Mouse (Mus musculus) liver, adult (tissue): ENCODE data around the gene Lemd1.

Experiments used
- GATA4 ChIP-seq: IDR thresholded peaks from 2 replicates; pipeline ENCODE4 v1.6.1; 2014; ENCODE audit warnings: mild to moderate bottlenecking, low read length; ENCODE audit not compliant: insufficient replicate concordance

Gene Lemd1

DNA sequence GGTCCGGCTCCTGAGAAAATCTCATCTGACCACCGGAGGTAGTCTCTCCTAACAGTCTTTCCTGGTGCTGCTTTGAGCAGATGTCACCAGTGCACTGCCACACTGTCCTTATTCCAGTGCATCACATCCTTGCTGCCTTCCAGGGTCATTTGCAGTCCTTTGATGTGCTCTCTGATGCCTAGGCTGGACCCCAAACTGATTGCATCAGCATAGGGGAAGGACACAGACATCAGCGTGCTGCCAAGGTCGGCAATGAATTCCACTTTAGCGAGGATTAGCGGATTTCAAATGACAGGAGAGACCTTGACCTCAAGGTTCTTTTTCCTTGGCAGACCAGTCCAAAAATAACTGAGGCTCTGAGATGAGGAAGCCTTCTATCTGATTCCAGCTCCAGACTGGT is 85.9 kb downstream of the Lemd1 start:
- no peak for TF ChIP-seq GATA4

DNA sequence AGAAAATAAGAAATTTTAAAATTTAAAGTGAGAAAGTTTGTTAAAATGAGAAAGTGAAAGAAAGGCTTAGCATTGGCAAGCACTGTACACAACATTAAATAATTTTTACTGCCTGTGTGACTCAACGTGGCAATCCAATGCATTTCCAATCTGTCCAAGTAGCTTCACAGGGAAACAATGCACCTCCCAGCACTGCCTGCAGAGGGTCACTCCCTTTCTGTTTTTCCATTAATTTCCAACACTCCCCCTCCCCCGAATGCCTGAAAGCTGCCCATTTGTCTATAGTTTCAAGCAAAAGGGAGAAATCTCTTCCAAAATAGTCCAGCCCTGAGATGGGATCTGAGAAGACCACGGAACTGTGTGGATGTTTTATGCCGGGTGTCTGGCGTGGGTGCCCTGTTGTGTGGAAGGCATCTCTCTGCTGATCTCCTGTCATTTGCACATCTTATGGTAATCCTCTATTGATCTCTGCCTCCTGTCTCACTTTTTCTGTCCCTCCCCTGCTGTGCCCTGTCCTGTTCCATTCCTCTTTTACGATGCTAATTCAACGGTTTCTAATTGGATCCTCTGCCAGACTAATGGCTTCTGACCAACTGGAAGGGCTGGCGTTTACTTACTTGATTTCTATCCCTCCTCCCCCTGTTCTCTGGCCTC is 90.4 kb downstream of the Lemd1 start:
- no peak for TF ChIP-seq GATA4

DNA sequence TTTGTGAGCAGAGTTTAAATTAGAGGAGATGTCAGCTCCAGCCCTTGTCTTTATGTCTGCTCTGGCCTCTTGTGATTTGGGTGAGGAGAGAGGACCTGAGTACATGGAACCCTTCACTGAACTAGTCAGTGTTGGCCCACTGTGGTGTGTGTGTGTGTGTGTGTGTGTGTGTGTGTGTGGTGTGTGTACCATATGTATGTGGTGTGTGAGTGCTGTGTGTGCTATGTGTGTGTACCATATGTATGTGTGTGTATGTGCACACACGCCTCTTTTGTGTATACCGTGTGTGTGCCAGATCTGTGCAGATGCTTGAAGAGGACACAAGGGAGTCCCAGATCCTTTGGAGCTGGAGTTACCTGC is 90.9 kb downstream of the Lemd1 start:
- no peak for TF ChIP-seq GATA4

DNA sequence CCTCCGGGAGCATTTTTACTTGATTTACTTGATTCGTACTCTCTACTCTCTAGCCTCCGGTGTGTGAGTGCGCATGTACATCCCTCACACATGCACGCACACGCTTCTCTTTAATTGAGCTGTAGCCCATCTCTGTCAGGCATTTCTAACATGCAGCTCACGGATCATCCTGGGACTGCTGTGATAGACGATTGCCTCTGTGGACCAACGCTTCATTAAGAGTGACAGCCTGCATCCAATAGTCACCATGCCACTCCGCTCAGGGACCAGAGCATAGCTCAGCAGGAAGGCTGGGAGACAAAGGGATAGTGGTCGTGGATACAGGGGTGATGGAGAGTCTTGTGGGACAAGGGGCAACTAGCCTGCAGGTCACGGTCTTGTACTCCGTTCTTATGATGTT is 91.8 kb downstream of the Lemd1 start:
- TF ChIP-seq GATA4, result no peak

DNA sequence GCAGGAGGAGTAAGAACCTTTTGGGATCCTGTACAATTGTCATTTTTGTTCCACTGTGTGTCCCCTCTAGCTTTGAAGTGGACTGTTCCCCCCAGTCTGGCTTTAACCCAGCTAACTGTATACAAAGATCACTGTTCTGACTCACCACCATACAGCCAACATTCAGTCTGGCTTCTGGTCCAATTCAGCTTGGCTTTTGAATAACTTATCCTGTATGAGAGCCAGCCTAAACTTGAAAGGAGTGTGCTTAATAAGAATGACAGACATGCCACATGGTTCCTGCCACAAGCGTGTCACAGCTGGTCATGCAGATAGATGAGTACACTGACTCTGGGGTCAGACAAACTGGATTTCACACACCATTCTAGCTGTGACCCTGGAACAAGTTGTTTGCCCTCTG is 95.5 kb downstream of the Lemd1 start:
- no peak for TF ChIP-seq GATA4

DNA sequence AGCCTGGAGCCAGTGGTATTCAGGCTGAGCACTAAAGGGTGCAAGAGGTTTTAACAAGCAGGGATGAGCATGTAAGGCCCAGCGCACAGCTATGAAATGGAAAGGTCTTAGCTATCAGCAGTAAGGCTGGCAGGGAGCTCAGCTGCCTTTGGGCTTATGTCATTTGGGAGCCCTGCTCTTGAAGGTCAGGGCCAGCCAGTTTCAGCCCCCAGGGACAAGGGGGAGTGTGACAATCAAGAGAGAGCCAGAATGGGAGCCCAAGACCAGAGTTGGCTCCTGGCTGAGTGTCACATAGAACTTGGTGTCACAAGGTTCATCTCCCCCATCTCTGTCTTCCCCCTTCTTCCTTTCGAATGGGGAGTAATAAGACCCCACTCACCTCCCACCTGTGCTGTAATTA is 96.2 kb downstream of the Lemd1 start:
- no peak for TF ChIP-seq GATA4

DNA sequence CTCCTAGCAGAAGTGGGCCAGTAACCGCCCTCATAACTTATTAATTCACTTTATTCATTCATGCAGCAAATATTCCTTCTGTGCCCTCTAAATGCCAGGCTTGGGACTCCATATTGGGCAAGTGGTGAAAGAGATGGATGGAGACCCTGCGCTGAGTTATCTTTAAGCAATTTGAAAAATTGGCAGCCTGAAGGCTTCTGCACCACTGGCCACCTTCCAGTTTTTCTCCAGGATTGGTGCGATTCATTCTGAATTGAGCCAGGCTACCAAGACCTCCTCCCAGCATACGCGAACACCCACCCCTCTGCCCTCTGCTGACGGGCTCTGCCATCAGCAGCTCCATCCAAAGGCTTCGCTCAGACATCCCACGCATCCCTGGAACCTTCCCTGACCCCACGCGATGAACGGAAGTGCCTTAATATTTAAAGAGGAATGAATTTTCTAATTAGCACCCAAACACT is 96.8 kb downstream of the Lemd1 start:
- no peak for TF ChIP-seq GATA4

DNA sequence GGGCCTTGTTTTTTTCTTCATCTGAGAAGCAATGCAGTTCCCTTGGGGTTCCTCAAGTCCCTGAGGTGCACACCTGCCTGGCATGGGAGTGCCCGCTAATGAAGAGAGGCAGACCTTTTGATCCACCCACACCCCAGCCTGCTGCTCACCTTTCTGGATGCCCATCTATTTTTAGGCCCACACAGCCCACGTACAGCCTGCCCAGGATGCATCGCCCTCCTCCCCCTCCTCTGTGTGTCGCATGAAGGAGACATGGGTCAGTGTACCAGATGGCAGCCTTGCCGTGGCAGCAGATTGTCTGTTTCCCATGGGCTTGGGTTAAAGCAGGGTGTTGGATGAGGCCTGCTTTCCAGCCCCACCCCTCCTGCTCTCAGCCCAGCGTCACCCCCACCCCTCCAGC is 98.7 kb downstream of the Lemd1 start:
- no peak for TF ChIP-seq GATA4

DNA sequence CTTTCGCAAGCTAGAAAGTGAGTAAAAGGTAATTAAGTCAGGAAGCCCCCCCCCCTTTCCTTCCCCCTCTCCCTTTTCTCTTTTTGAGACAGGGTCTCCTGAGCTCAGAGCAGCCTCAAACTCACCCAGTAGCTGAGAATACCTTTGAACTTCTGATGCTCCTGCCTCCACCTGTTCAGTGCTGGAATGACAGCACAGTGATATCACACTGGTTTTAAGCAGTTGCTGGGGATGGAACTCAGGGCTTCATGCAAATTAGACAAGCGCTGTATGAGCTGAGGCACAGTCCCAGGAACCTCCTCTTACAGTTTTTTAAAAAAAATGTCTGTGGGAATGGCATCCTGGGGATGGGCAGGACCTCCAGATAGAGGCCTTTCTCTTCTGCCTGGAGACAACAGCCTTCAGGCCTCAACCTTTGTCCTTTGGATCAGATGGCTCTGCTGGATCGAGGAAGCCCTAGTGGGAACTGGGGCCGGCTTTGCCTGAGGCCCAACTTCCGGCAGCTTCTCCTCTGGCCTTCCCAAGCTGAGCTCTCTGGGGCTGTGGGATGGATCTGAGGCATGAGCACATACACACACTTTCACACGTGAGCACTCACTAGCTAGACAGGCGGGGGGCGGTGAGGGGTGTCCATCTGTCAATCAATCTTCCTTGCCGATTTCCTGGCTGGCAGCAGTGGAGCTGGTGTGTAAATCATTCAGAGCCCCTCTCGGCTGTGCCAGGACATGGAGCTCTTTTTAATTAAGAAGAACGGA is 99.9 kb downstream of the Lemd1 start:
- no peak for TF ChIP-seq GATA4

DNA sequence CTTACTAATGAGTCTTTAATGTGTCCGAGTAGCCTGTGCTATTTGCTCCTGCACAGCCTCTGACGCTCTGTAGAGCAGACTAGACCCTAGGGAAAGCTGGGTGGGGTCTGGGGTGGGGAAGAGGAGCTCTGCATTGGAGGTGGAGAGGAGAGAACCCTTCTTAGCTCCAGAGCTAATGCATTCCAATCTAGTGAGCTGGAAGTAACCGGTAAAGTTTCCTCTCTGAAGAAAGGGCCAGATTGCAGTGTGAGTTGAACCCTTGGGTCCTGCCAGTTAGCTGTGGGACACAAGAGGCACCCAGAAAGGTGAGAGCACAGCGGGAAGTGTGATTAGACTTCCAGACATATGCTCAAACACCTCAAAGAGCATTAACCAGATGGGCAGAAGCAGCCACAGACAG is 100.5 kb downstream of the Lemd1 start:
- no peak for TF ChIP-seq GATA4

DNA sequence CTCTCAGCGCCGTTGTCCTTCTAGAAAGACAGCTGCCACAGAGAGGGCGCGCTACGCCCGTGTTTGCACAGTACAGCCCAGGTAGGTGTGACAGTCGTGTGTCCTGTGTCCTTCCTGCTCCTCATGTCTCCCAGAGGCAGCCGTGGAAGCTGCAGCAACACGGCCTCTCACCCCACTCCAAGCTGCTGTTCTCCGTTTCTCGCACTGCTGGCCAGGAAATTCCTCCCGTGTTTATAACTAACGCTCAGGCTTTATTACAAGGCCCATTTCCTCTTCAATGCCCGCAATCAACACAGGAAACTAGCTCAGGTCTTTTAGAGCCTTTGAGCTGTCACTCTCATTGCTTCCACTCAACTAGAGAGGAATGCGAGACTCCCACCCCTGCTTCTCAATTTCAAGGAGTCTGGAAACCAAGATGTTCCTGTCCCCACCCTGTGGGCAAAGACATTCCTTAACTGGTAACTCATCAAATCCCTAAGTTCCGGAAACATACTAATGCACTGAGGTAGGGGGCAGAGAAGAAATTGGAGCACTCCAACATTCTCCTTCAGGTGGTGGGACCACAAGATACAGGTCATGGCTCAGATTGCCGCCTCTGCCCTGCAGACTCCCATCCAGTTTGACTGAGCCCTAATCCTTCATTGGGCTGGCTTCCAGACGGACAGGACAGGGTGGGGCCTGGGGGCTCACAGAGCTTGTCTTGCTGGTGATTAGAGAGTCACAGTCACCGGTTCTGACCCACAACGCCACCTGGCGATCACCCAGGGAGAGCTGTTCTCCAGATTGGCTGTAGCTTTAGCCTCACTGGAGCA is 101.3 kb downstream of the Lemd1 start:
- no peak for TF ChIP-seq GATA4

DNA sequence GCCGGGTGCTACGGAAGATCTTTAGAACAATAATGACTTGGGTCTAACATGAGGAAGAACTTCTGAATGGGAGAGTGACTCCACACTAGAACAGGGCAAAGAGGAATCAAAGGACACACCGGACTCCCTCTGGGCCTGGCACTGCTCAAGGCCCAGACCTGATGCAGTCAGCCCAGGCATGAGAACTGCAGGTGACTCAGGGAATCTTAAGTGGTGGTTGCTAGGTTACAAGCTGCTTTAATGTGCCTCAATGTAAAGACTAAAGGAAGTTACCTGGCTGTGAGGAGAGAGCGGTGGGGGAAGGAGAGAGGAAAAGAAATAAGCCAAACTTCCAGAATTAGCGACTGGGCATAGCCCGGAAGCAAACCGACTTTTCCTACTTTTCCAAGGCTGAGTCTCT is 104.3 kb downstream of the Lemd1 start:
- no peak for TF ChIP-seq GATA4

DNA sequence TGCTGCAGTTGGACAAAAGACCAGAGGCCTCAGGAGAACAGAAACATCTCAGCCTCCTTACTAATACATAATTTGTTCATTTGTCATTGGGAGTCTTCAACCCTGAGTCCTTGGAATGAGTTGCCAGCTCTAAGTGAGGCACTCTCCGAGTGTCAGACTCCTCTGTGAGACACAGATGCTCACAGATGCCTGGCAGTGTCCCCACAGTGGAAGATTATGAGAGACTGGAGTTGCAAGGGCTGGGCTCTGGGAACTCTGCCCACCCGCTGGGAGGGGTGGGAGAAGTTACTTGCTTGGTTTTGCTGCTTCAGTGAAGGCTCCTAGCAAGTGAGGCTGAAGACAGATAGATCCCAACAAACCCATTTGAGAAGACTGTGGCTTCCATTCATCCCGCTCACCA is 104.8 kb downstream of the Lemd1 start:
- TF ChIP-seq GATA4, result no peak

DNA sequence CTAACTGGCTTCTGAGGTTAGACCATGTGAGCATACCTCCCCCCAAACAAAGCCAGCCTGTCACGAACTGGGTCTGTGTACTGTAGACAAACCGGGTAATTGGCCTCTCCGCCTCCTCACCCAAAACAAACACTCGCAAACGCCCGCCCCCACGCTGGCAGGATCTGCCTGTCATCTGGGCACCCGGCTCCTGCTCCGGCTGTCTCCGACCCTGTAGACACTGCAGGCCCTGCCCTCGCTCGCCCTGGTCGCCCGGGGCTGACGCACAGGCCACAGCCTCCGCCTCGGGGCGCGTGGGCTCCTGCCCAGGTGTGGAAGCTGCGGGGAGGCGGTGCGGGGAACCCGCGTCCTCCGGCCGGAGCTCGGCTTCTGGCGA is 107.2 kb downstream of the Lemd1 start, which contains the start of gene Klhdc8a:
Klhdc8a (plus strand) TSS at position 202 of the 376 bp plus-strand sequence.
- no peak for TF ChIP-seq GATA4

DNA sequence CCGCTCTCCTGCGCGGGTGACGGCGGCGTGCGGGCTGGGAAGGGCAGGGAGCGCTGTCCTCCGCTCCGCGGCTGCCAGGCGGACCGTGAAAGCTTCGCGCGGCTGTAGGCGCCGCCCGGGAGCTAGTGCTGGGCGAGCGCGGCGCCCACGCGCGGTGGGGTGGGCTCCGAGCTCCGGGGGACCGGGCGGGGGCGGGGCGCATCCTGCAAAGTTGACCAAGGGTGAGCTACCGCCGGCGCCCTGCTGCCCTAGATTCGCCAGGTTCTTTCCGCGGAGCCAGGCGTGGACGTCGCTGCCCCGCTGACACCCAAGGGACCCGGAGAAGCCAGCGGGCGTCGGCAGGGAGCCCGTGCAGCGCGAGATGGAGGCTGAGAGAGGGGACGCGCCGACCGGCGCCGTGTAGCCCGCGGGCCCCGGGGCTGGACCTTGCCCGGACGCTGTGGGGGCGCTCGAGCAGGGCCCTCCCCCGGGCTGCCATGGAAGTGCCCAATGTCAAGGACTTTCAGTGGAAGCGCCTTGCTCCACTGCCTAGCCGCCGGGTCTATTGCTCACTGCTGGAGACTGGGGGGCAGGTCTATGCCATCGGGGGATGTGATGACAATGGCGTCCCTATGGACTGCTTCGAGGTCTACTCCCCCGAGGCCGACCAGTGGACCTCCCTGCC is 107.7 kb downstream of the Lemd1 start:
- TF ChIP-seq GATA4, result no peak
